Mouse (Mus musculus) brain, embryonic 14.5 days (tissue): ENCODE results near the gene Lrfn4.
A peak's percentile ranks its signal among the peaks of the same experiment; 100 is the strongest.

Experiments
- CTCF ChIP-seq: fragments of 200-500 bp; IDR thresholded peaks from 2 replicates; pipeline ENCODE4 v1.5.1; 2012; ENCODE audit warnings: inconsistent platforms, mild to moderate bottlenecking, moderate library complexity, borderline replicate concordance; ENCODE audit not compliant: insufficient read depth, insufficient read length; ENCODE audit errors: extremely low read depth
- POLR2A ChIP-seq: fragments of 200-500 bp; IDR thresholded peaks from 2 replicates; pipeline ENCODE4 v1.6.1; 2012; ENCODE audit warnings: mild to moderate bottlenecking, inconsistent platforms, borderline replicate concordance; ENCODE audit not compliant: poor library complexity, insufficient read depth, insufficient read length, severe bottlenecking; ENCODE audit errors: extremely low read depth

GRCm38 (mm10) chr19:4618183-4618582 is 2.7 kb upstream of the Lrfn4 start:
- TF ChIP-seq CTCF (peak; percentile 46; the same call in 1 of the 2 replicates), POLR2A (no peak)
